Mouse (Mus musculus): ENCODE measurements around the gene Cenpb.

GRCm38 (mm10) chr2:131178828-131179245 is 1.0 kb downstream of the Cenpb start:
- TF ChIP-seq CTCF (IDR thresholded peaks at IDR 0.05; ENCODE audit: insufficient read depth, low read depth, low read length) (no peak), POLR2A (IDR thresholded peaks at IDR 0.05; ENCODE audit: insufficient read depth, low read depth, low read length) (no peak)
